Mouse (Mus musculus) thymus, postnatal 10 days (tissue): ENCODE data around the gene Tfdp2.
A peak's percentile ranks its signal among the peaks of the same experiment; 100 is the strongest.
"Not testable (repeated sequence)": the region's sequence is repeated elsewhere in the genome, so short reads cannot be mapped to it uniquely, and the experiment has no call there.

ENCODE experiments used
- DNase-seq, 2 experiments: peaks; one replicate each; pipeline ENCODE4 v3.0.0; 2021; ENCODE audit warnings: low spot score in 2 of 2

The Tfdp2 gene

DNA sequence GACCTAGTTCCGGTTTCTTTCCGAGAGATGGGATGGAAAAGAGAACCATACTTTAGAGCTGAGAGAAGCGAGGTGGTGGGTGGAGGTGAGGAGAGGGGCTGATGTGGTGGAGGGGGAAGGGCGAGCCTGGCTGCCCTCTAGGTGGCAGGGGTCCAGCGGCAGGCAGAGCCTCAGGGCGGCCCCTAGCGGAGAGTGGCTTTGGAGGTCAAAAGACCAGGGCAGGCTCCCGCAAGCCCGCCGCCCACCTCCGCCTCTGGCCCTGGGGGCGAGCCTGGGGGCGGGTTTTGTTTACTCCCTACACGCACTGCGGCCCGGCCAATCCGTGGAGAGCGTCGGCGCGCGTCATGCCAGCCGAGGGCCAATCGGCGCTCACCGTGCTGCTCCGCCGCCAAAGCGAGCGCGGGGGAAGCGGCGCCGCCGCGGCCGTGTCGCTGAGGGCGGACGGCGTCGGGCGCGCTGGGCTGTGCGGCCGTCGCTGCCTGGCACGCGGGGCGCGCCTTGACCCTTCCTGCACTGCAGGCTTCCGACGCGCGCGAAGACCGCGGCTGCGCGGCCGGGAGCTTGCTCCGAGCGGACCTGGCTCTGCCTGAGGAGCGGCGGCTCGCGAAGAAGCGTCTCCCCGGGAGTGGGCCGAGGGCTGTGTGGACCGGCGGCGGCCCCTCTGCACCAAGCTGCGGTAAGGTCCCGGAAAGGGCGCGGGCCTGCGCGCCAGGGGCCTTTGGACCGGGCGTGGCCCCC is at the start of gene Tfdp2:
Tfdp2 (plus strand) TSS at position 391 of the 738 bp plus-strand sequence.
- DNase-seq = peak; percentile 75 to 85

DNA sequence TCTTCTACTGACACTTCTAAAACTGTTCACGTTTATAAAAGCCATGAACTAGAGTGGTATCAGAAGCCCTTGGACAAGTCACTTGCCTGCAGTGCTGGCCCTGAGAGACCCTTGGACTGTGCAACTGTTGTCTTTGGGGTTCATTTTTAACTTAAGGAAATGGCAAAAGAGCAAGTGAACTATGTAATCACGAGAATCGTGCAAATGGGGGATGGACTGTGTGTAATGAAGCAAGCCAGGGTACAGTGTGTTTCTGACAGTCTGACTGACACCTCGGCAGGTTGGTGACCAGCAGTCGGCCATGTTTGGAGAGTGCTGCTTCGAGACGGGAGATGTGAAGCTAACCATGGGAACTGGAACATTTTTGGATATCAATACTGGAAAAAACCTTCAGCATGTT is 43.3 kb upstream of the Tfdp2 start:
- no peak for DNase-seq

DNA sequence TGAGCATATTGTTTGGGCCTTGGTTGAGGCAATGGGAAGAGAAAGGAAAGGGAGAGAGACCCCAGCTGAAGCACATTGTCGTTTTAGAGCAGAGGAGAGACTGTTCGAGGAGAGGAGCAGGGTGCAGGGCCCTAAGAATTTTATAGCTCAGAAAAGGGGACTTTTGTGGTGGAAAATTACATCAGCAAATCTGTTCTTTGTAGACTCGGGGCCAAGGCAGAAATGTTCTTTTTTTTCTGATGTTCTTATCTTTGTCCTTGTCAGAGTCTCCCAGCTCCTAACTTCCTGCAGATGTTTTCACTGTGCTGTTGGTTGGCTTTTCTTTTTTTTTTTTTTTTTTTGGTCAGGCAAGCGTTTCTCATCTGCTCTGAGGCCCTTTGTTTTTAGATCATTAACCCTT is 37.6 kb upstream of the Tfdp2 start:
- DNase-seq = peak in 1 of 2 experiments; percentile 12

DNA sequence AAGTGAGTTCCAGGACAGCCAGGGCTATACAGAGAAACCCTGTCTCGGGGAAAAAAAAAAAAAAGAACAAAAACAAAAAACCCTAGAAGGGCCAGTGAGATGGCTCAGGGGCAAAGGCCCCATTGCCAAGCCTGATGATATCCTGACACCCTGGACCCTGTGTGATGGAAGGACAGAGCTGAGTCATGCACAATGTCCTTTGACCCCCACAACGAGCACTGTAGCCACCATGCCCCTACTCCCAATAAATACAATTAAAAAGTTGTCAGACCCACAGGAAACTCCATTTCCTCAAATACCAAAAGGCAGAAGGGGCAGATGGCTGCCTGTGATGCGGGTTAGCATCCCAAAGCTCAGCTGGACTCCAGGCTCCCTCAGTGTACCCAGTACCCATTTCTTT is 37.0 kb upstream of the Tfdp2 start:
- no peak for DNase-seq

DNA sequence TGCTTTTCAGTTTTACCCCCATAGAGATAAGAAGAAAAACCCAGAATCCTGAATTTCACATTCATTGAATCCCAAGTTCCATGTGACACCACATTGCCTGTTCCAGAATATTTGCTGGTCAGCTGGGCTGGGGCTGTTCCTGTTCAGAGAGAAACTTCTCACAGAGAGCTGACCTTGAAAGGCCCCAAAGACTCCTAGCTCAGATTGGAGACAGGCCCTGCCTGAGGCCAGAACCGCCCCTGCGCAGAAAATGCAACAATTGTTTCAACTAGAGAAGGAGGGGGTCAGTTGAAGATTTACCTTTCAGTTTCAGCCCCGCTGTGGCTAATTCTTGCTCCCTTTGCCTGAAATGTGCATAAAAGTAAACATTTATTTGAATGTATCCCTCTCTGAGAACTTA is 35.3 kb upstream of the Tfdp2 start:
- DNase-seq = no peak

DNA sequence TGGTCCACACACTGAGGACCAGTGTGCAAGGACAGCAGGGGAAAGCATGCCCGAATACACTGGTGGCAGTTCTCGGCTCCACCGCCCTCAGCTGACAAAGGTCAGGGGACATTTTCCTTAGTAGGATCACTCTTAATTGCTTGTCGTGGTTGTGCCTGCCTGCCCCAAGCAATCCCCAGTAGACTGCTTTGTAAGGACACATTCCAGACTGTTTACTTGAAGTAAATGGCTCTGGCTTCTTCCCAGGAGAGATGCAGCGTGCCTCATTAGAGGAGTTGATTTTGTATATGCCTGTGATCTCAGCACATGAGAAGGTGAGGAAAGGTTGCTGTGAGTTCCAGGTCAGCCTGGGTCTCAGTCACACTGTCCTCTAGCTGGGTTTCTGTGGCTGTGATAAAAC is 33.7 kb upstream of the Tfdp2 start:
- DNase-seq = no peak

DNA sequence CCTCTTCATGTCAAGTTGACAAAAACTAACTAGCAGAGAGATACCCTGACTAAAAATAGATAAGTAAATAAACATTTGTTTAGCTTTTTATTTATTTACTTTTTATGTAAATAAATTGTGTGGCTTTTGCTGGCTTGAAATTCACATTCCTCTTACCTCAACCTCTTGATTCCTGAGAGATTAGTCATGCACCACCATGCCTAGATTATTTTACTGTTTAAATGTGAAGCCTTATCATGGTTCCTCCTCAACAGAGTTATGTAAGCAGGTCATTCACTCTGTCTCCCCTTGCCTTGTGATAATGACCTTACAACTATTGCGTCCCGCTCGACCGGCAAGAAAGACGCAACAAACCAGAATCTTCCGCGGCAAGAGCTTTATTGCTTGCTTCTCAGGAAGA is 32.6 kb upstream of the Tfdp2 start:
- no peak for DNase-seq

DNA sequence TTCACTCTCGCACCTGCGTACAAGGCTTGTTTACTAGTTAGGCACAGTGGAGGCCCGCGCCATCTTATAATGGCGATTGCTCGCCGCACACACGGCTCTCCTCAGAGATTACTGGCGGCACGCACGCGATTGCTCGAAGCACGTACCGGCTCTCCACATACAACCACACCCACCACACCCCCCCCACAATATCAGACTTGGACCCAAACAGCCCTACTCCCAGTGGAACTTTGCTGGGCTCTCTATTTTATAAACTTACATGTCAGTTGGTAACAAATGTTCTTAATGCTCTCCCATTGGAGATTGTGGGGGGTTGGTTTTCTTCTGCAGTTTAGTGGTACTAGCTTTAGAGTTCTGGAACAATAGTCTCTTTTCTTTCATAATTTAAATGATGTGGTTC is 32.1 kb upstream of the Tfdp2 start:
- DNase-seq = not testable (repeated sequence)

DNA sequence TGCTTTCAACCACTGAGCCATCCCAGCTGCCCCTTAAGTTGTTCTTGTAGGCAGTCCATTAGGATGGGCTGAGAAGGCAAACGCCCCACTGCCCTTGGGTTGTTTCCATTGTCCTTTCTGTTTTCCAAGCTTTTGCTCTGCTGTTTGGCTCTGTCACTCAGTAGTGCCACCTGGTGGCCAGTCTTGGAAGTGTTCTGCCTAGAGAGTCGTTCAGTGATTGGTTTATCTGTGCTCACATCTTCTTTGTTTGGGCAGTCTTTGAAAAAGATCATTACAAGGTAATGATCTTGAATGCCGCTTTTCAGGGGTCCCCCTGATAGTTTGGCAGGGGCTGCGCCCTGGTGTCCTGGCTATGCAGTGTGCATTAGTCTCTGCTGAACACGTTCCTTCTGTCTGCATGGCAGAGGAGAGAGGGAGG is 28.9 kb upstream of the Tfdp2 start:
- DNase-seq = peak; percentile 34 to 79

DNA sequence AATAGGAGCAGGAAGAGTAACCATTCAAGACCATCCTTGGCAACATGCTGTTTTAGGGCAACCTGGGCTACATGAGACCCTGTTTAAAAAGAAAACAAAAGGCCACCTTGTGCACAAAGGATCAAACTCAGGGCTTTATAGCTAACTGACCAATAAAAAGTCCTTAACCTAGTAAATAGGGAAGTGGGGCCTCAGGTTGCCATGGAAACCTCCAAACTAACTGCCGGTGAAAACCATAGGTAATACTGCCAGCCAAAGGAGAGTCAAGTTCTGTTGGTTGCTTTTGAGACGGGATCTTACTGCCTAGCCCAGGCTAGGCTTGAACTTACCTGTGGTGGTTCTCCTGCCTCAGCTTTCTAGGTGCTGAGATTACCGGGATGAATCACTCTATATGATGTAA is 25.5 kb upstream of the Tfdp2 start:
- DNase-seq = no peak

DNA sequence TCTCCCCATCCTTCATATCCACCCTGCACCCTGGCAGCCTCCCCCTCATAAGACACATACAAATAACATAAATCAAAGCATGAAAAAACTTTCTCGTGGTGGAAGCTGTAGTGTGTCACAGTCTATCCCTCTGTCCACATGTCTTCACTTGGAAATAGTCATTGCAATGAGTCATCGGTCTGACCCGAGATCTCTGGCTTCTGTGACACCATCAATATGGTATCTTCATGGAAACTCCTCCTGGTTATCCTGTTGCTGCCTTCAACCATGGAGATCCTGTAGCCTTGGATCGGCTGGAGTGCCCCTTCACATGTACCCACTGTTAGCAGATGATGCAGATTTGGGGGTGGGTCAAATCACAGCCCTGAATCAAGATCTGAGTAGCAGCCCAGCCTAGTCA is 11.2 kb upstream of the Tfdp2 start:
- no peak for DNase-seq

DNA sequence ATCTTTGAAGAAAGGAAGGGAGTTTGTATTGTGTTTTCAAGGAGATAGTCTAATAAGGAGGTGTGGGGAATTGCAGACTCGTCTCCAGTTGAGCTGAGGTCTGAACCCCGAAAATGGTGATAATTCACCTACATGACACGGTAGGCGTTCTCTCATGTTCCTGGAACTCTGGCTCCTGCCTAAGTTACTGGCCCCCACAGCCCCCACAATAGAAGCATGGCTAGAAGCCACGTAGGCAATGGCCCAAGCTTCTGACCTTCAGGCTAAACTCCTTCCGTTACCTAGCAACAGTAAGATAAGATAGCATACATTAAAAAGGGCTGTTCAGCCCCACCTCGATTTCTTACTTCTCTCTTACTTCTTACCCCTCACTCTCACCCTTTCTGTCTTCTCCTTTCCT is 9.4 kb upstream of the Tfdp2 start:
- no peak for DNase-seq

DNA sequence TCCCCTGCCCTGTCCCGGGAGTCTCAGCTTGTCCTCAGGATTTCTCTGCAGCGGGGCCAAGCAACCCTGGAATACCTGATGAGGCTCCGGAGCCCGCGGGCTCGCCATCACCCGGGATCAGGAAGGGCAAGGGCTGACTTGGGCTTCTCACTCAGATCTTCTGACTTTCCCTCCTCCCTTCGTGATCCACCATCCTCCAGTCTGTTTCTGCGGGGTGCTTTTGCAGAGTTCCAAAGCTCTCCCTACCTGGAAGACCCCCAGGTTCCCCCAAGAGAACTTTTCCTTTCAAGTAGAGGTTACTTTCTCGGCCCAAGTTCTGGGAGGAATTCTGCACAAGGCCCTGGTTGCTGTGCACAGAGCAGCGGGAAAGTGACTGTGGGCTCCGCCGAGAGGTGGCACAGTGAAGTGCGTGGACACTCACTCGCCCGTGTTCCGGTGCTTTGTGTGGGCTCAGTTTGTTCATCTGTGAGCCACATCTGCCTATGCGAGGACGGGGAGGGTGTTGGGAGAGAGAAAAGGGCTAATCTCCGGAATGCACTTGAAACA is 634 bp downstream of the Tfdp2 start:
- peak; percentile 13 to 39 for DNase-seq

DNA sequence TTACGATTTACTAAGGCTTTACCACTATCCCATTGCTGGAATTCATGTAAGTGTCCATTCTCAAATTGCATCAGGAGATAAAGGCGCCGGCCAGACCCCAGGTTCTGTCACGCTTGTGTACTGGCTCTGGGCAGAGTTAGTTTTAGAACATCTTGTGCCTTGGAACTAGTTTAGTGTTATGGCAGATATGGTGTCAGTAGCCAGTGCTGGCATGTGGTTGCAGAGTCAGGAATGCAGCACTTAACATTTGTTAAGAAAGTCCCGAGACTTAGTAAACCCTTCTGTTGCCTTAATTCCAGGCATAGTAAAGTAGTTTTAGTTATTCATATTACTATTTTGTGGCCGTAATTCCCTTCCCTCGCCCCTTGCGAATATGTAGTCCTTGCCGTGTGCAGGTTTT is 1.7 kb downstream of the Tfdp2 start:
- no peak for DNase-seq

DNA sequence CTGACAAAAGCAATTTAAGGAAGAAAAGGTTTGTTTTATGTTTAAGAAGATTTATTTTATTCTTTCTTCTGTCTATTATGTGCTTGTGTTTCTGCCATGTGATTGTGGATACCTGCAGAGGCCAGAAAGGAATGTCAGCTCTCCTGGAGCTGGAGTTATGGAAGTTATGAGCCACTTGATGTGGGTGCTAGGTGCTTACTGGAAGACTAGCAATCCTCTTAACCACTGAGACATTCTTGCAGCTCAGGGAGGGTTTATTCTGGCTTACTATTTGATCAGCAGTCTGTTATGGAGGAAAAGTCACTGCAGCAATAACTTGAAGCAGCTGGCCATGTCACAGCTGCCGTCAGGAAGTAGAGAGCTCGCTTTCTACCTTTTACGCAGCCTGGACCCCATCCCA is 7.6 kb downstream of the Tfdp2 start:
- no peak for DNase-seq

DNA sequence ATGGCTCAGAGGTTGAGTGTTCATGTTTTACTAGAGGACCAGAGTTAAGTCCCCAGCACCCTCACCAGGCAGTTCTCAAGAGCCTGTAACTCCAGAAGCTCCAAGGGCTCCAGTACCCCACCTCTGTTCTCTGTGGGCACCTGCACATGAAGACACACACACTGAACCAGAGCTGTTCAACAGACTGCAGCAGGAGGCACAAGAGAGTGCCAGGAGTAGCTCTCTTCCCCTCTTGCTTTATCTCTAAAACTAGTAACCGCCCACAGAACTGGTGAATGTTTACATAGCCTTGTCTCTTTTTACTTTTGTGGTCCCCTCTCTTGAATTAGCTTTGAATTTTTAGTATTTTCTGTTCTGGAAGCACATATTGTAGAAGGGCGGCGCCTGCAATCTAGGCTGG is 11.4 kb downstream of the Tfdp2 start:
- no peak for DNase-seq

DNA sequence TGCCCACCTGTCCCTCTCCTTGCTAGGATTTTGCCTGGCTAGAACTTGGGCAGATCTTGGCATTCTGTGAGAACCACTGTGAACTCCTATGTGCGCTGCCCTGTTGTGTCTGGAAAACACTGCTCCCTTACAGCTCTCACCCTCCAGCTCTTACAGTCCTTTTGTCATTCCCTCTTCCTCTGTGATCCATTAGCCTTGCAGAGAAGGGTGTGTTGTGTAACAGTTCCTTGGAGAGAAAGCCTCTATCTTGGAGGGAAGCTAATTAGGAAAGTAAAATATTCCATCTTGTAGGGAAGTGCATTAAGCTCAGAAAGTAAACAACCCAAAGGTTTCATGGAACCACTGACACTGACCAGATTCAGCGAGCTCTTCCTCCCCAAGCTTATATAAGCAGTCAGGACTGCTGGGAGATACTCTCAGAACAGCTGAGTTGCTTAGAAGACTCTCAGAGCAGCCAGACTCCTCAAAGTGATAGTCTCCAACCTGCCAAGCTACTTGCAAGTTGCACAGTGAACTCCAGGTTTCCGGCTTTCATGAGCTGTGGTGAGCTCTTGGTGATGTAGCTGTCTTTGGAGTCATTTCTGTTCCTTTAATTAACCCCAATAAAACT is 17.1 kb downstream of the Tfdp2 start:
- DNase-seq = no peak

DNA sequence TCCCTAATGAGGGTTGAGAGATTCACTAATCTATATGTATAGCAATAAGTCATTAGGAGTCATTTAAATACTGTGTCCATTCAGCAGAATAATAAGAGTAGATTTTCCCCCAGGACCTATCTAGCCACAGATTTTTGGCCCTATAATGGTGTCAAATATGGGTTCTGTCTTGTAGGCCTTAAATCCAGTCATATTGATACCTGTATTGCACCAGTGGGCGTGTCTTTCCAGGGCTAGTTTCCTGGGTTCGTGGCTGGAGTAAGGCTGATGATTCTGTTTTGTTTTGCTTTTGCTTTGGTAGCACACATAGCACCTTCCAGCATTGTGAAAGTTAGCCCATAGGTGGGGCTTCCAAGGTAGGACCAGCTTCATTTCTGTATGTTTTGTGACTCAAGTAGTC is 18.1 kb downstream of the Tfdp2 start:
- DNase-seq = no peak

DNA sequence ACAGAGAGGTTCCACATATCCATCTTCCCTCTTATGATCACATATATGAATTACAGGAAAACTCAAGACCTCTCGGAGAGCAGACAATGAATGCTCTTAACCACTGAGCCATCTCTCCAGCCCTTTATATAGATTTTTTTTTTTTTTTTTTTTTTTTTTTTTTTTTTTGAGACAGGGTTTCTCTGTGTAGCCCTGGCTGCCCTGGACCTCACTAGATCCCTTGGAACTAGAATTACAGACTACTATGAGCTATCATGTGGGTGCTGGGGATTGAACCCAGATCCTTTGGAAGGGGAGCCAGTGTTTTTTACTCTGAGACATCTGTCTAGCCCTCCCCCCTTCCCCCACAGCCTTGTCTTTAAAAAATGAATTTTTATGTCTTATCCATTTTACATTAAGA is 21.2 kb downstream of the Tfdp2 start:
- DNase-seq = no peak

DNA sequence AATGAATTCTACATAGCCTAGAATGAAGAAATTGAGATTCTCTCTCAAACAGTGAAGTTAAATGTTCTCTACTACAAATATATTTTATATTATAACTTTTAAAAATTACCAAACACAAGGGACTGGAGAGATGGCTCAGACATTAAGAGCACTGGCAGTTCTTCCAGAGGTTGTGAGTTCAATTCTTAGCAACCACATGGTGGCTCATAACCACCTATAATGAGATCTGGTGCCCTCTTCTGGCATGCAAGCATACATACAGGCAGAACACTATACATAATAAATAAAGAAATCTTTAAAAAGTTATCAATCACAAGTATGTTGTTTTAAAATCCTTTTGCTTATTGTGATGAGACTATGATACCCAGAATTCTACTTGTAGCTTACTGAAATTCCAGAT is 21.7 kb downstream of the Tfdp2 start:
- DNase-seq = peak in 1 of 2 experiments; percentile 11

DNA sequence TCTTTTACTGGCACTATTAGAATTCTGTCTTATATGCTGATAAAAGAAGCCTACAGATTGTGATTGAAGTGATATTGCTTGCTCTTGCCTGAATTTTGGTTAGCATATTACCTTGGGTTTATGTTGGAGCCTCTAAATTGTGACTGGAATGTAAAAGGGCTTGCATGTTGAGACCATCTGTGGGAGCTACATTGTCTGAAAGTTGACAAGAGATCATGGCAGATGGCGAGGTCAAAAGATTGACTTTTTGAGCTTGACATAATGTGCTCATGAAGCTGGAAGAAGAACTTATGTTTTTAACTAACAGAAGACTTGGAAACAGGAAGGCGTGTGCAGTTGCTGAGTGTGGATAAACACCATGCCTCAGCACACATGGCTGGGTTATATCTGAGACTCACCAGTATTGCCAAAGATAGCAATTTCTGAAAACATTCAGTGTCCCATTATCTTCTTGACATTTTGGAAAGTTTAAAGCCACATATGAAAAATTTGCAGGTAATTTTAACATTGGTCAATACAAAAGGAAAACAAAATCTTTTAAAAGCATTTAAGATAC is 23.1 kb downstream of the Tfdp2 start:
- no peak for DNase-seq

DNA sequence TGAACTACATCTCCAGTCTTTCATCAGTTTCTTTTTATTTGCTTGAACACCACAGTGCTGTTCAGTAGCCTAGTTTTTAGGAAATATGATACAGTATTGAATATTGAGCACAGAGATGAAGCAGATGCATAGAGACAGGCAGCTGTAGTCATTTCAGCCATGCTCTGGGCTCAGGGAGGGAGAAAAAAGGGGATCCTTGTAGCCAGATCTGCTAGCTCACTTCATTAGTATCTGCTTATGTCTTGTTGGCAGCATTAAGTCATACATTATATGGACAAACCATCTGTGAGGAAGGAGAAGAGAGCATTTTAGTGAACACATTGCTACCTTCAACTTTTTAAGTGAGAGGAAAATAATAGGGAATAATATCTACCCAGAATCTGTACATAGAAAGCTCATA is 24.3 kb downstream of the Tfdp2 start:
- DNase-seq = no peak

DNA sequence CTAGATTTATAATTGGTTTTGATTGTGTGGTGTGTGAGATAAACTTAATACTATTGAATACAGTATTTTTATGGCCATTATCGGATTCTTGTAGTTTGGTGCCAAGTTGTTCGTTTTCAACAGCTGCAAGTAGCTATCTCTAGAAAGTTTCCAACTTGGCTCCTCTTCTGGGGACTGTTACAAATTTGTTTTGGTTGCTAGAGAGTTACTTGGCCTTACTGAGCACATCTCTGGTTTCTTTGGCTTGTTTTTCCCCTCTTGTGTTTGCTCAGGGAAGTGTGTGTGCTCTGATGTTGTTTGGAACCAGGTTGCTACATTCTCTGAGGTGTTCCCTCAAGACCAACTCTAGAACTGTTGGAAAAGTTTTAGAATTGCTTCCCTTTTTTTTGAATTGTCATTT is 27.2 kb downstream of the Tfdp2 start:
- DNase-seq = no peak
